Mouse (Mus musculus) heart, postnatal 0 days (tissue): ENCODE measurements around the gene Acta2.

ENCODE experiments used
- CTCF ChIP-seq: IDR thresholded peaks from 2 replicates; pipeline ENCODE4 v1.5.1; 2016; ENCODE audit warnings: antibody characterized with exemption, control low read depth, low read depth
- EP300 ChIP-seq: IDR thresholded peaks from 2 replicates; pipeline ENCODE4 v1.6.1; 2016; ENCODE audit warnings: antibody characterized with exemption, low read depth

DNA sequence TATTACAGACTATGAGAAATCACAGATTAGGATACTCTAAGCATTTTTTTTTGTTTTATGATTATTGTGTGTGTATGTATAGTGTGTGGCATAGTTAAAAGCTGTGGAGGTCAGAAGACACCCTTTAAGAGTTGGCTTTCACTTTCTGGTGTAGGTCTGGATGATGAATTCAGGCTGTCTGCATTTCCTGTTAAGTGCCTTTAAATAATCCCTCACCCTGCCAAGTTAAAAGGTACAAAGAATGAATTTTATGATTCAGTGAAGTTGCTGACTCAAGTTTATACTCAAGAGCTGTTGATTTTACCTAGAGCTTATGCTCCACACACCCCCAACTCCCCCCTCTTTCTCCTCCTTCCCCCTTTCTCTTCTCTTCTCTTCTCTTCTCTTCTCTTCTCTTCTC is 31.8 kb upstream of the Acta2 start:
- TF ChIP-seq CTCF (no peak), EP300 (no peak)
